Mouse (Mus musculus): ENCODE measurements at regions not wholly inside any gene's neighbourhood (a gene's known extent, or its start where the extent isn't known, plus 50 kb on each side); places are given as distances from the start of the nearest gene placed in this dataset.

GRCm38 (mm10) chr7:74224378-74224777 is 210.9 kb upstream of the St8sia2 start:
- no peaks in the 10 kb centered on the region for H3K27me3 ChIP-seq (ENCODE audit: control insufficient read depth, insufficient read depth, low read length)
- no peak overlapping the region for H3K9ac ChIP-seq (replicated peaks; ENCODE audit: low read depth, low read length)
- no peaks in the 10 kb centered on the region for H3K36me3 ChIP-seq (ENCODE audit: control insufficient read depth, insufficient read depth, low read length)
- no peak for ATAC-seq (ENCODE audit: insufficient number of reproducible peaks, insufficient read depth, low FRiP score, low read depth)
- H3K4me1 ChIP-seq (ENCODE audit: control insufficient read depth, insufficient read depth, low read length), result no peaks in the 10 kb centered on the region
- no peaks in the 10 kb centered on the region for H3K9me3 ChIP-seq (ENCODE audit: control insufficient read depth, low read depth, low read length)
- H3K4me3 ChIP-seq (ENCODE audit: low read depth, low read length), result no peak overlapping the region
- H3K4me2 ChIP-seq (replicated peaks; ENCODE audit: low read depth, low read length), result no peak overlapping the region
- H3K27ac ChIP-seq (ENCODE audit: low read length), result no peak overlapping the region
- 80% methylated on average over 3 of the region's 3 CpGs for WGBS

GRCm38 (mm10) chr7:74200661-74201060 is 187.2 kb upstream of the St8sia2 start:
- Histone ChIP-seq H3K36me3 (ENCODE audit: control insufficient read depth, insufficient read depth, low read length) (no peaks in the 10 kb centered on the region), H3K27me3 (ENCODE audit: control insufficient read depth, insufficient read depth, low read length) (no peaks in the 10 kb centered on the region), H3K4me3 (ENCODE audit: low read depth, low read length) (no peak overlapping the region), H3K4me2 (replicated peaks; ENCODE audit: low read depth, low read length) (no peak overlapping the region), H3K9ac (replicated peaks; ENCODE audit: low read depth, low read length) (no peak overlapping the region), H3K4me1 (ENCODE audit: control insufficient read depth, insufficient read depth, low read length) (no peaks in the 10 kb centered on the region), H3K9me3 (ENCODE audit: control insufficient read depth, low read depth, low read length) (no peaks in the 10 kb centered on the region; the same call in 1 of the 2 replicates), H3K27ac (ENCODE audit: low read length) (no peak overlapping the region)
- ATAC-seq (ENCODE audit: insufficient number of reproducible peaks, insufficient read depth, low FRiP score, low read depth), result no peak
- WGBS, result 39% methylated on average over 4 of the region's 4 CpGs

- Histone ChIP-seq H3K4me3 (ENCODE audit: low read depth, low read length) (no peak overlapping the region), H3K36me3 (ENCODE audit: control insufficient read depth, insufficient read depth, low read length) (no peaks in the 10 kb centered on the region), H3K9ac (replicated peaks; ENCODE audit: low read depth, low read length) (no peak overlapping the region), H3K4me2 (replicated peaks; ENCODE audit: low read depth, low read length) (no peak overlapping the region), H3K27me3 (ENCODE audit: control insufficient read depth, insufficient read depth, low read length) (no peaks in the 10 kb centered on the region), H3K4me1 (ENCODE audit: control insufficient read depth, insufficient read depth, low read length) (no peaks in the 10 kb centered on the region), H3K9me3 (ENCODE audit: control insufficient read depth, low read depth, low read length) (no peaks in the 10 kb centered on the region; the same call in 1 of the 2 replicates), H3K27ac (ENCODE audit: low read length) (no peak overlapping the region)
- no peak for ATAC-seq (ENCODE audit: insufficient number of reproducible peaks, insufficient read depth, low FRiP score, low read depth)
- 94% methylated on average over 6 of the region's 6 CpGs for WGBS
Observed at GRCm38 (mm10) chr7:74198796-74199195, 185.3 kb upstream of the St8sia2 start.

GRCm38 (mm10) chr7:74184661-74185060 is 171.2 kb upstream of the St8sia2 start:
- H3K4me2 ChIP-seq (replicated peaks; ENCODE audit: low read depth, low read length), result no peak overlapping the region
- H3K9ac ChIP-seq (replicated peaks; ENCODE audit: low read depth, low read length), result no peak overlapping the region
- no peak overlapping the region for H3K4me3 ChIP-seq (ENCODE audit: low read depth, low read length)
- H3K27ac ChIP-seq (ENCODE audit: low read length), result no peak overlapping the region
- ATAC-seq (ENCODE audit: insufficient number of reproducible peaks, insufficient read depth, low FRiP score, low read depth), result no peak
- H3K27me3 ChIP-seq (ENCODE audit: control insufficient read depth, insufficient read depth, low read length), result no peaks in the 10 kb centered on the region
- H3K4me1 ChIP-seq (ENCODE audit: control insufficient read depth, insufficient read depth, low read length), result no peaks in the 10 kb centered on the region
- H3K9me3 ChIP-seq (ENCODE audit: control insufficient read depth, low read depth, low read length), result no peaks in the 10 kb centered on the region
- no peaks in the 10 kb centered on the region for H3K36me3 ChIP-seq (ENCODE audit: control insufficient read depth, insufficient read depth, low read length)

GRCm38 (mm10) chr7:74174206-74174605 is 160.7 kb upstream of the St8sia2 start:
- no peaks in the 10 kb centered on the region for H3K9me3 ChIP-seq (ENCODE audit: control insufficient read depth, low read depth, low read length)
- no peaks in the 10 kb centered on the region for H3K27me3 ChIP-seq (ENCODE audit: control insufficient read depth, insufficient read depth, low read length)
- 67% methylated on average over 5 of the region's 5 CpGs for WGBS
- no peak overlapping the region for H3K9ac ChIP-seq (replicated peaks; ENCODE audit: low read depth, low read length)
- no peak overlapping the region for H3K4me2 ChIP-seq (replicated peaks; ENCODE audit: low read depth, low read length)
- no peaks in the 10 kb centered on the region for H3K4me1 ChIP-seq (ENCODE audit: control insufficient read depth, insufficient read depth, low read length)
- peak; percentile 53; the same call in 1 of the 2 replicates for ATAC-seq (ENCODE audit: insufficient number of reproducible peaks, insufficient read depth, low FRiP score, low read depth)
- H3K27ac ChIP-seq (ENCODE audit: low read length), result no peak overlapping the region
- no peak overlapping the region for H3K4me3 ChIP-seq (ENCODE audit: low read depth, low read length)
- no peaks in the 10 kb centered on the region for H3K36me3 ChIP-seq (ENCODE audit: control insufficient read depth, insufficient read depth, low read length)

- Histone ChIP-seq H3K4me3 (ENCODE audit: low read depth, low read length) (no peak overlapping the region), H3K4me2 (replicated peaks; ENCODE audit: low read depth, low read length) (no peak overlapping the region), H3K4me1 (ENCODE audit: control insufficient read depth, insufficient read depth, low read length) (no peaks in the 10 kb centered on the region), H3K9ac (replicated peaks; ENCODE audit: low read depth, low read length) (no peak overlapping the region), H3K36me3 (ENCODE audit: control insufficient read depth, insufficient read depth, low read length) (no peaks in the 10 kb centered on the region), H3K27me3 (ENCODE audit: control insufficient read depth, insufficient read depth, low read length) (no peaks in the 10 kb centered on the region), H3K9me3 (ENCODE audit: control insufficient read depth, low read depth, low read length) (no peaks in the 10 kb centered on the region), H3K27ac (ENCODE audit: low read length) (peak overlapping the region; percentile 44; the same call in 1 of the 2 replicates)
- ATAC-seq (ENCODE audit: insufficient number of reproducible peaks, insufficient read depth, low FRiP score, low read depth), result peak; percentile 79
- WGBS, result 18% methylated on average over 2 of the region's 2 CpGs
Observed at GRCm38 (mm10) chr7:74173230-74173612, 159.7 kb upstream of the St8sia2 start.

- H3K27me3 ChIP-seq (ENCODE audit: control insufficient read depth, insufficient read depth, low read length), result no peaks in the 10 kb centered on the region
- ATAC-seq (ENCODE audit: insufficient number of reproducible peaks, insufficient read depth, low FRiP score, low read depth), result peak; percentile 58; the same call in 1 of the 2 replicates
- no peak overlapping the region for H3K4me2 ChIP-seq (replicated peaks; ENCODE audit: low read depth, low read length)
- no peaks in the 10 kb centered on the region for H3K36me3 ChIP-seq (ENCODE audit: control insufficient read depth, insufficient read depth, low read length)
- no peaks in the 10 kb centered on the region for H3K9me3 ChIP-seq (ENCODE audit: control insufficient read depth, low read depth, low read length)
- no peak overlapping the region for H3K9ac ChIP-seq (replicated peaks; ENCODE audit: low read depth, low read length)
- peak overlapping the region; percentile 16; the same call in 1 of the 2 replicates for H3K27ac ChIP-seq (ENCODE audit: low read length)
- no peaks in the 10 kb centered on the region for H3K4me1 ChIP-seq (ENCODE audit: control insufficient read depth, insufficient read depth, low read length)
- H3K4me3 ChIP-seq (ENCODE audit: low read depth, low read length), result no peak overlapping the region
- 39% methylated on average over 4 of the region's 4 CpGs for WGBS
Observed at GRCm38 (mm10) chr7:74172504-74173229, 159.2 kb upstream of the St8sia2 start.

GRCm38 (mm10) chr7:74151590-74151989 is 138.1 kb upstream of the St8sia2 start:
- no peaks in the 10 kb centered on the region for H3K36me3 ChIP-seq (ENCODE audit: control insufficient read depth, insufficient read depth, low read length)
- WGBS, result 59% methylated on average over 4 of the region's 4 CpGs
- H3K9me3 ChIP-seq (ENCODE audit: control insufficient read depth, low read depth, low read length), result 0 out of 2 replicates have a peak, but pooled peaks cover 3% of the 10 kb centered on the region
- H3K4me2 ChIP-seq (replicated peaks; ENCODE audit: low read depth, low read length), result no peak overlapping the region
- ATAC-seq (ENCODE audit: insufficient number of reproducible peaks, insufficient read depth, low FRiP score, low read depth), result no peak
- no peak overlapping the region for H3K9ac ChIP-seq (replicated peaks; ENCODE audit: low read depth, low read length)
- no peak overlapping the region for H3K27ac ChIP-seq (ENCODE audit: low read length)
- H3K4me1 ChIP-seq (ENCODE audit: control insufficient read depth, insufficient read depth, low read length), result no peaks in the 10 kb centered on the region
- H3K27me3 ChIP-seq (ENCODE audit: control insufficient read depth, insufficient read depth, low read length), result no peaks in the 10 kb centered on the region
- H3K4me3 ChIP-seq (ENCODE audit: low read depth, low read length), result no peak overlapping the region

- WGBS, result 91% methylated on average over 3 of the region's 3 CpGs
- H3K4me2 ChIP-seq (replicated peaks; ENCODE audit: low read depth, low read length), result no peak overlapping the region
- no peaks in the 10 kb centered on the region for H3K27me3 ChIP-seq (ENCODE audit: control insufficient read depth, insufficient read depth, low read length)
Observed at GRCm38 (mm10) chr7:74143236-74143635, 129.7 kb upstream of the St8sia2 start.

More at GRCm38 (mm10) chr7:74143236-74143635, 129.7 kb upstream of the St8sia2 start:
- no peak overlapping the region for H3K4me3 ChIP-seq (ENCODE audit: low read depth, low read length)
- no peak overlapping the region for H3K9ac ChIP-seq (replicated peaks; ENCODE audit: low read depth, low read length)
- no peaks in the 10 kb centered on the region for H3K36me3 ChIP-seq (ENCODE audit: control insufficient read depth, insufficient read depth, low read length)
- H3K4me1 ChIP-seq (ENCODE audit: control insufficient read depth, insufficient read depth, low read length), result no peaks in the 10 kb centered on the region
- H3K27ac ChIP-seq (ENCODE audit: low read length), result no peak overlapping the region
- ATAC-seq (ENCODE audit: insufficient number of reproducible peaks, insufficient read depth, low FRiP score, low read depth), result no peak
- H3K9me3 ChIP-seq (ENCODE audit: control insufficient read depth, low read depth, low read length), result no peaks in the 10 kb centered on the region

Measured in stomach, embryonic 14.5 days (tissue).